Mouse (Mus musculus) G1E-ER4 (cell line): ENCODE data around the gene Dpp8. TPM values are rescaled to one million over a fixed set of nuclear protein-coding genes. Genes with fewer than 3 reads are reported as not detected.

Experiments used
- GATA1 ChIP-seq: IDR thresholded peaks from one replicate; pipeline ENCODE4 v1.8.0; 2012; ENCODE audit warnings: low read length, inconsistent platforms
- polyA plus RNA-seq: library from polyadenylated mRNA; stranded (reverse); fragments of >175 nt; gene quantifications from 2 replicates; pipeline ENCODE4 v1.2.3, GENCODE M21; 2012

The Dpp8 gene
- polyA plus RNA-seq, 1 experiment = 14.5 TPM

GRCm38 (mm10) chr9:65106821-65107220 lies 74.6 kb downstream of the Dpp8 start:
- TF ChIP-seq GATA1 = no peak

GRCm38 (mm10) chr9:65107893-65108292 lies 75.7 kb downstream of the Dpp8 start:
- no peak for TF ChIP-seq GATA1

- TF ChIP-seq GATA1 = no peak
Observed at GRCm38 (mm10) chr9:65109132-65110072, 77.2 kb downstream of the Dpp8 start.

GRCm38 (mm10) chr9:65111698-65112097 lies 79.5 kb downstream of the Dpp8 start:
- TF ChIP-seq GATA1 = no peak

- TF ChIP-seq GATA1 = no peak
Observed at GRCm38 (mm10) chr9:65113694-65114093, 81.5 kb downstream of the Dpp8 start.

GRCm38 (mm10) chr9:65115891-65116290 lies 83.7 kb downstream of the Dpp8 start:
- no peak for TF ChIP-seq GATA1

GRCm38 (mm10) chr9:65117516-65117915 lies 85.3 kb downstream of the Dpp8 start:
- no peak for TF ChIP-seq GATA1

- no peak for TF ChIP-seq GATA1
Observed at GRCm38 (mm10) chr9:65120935-65121334, 88.7 kb downstream of the Dpp8 start.

- no peak for TF ChIP-seq GATA1
Observed at GRCm38 (mm10) chr9:65122545-65122944, 90.3 kb downstream of the Dpp8 start.

GRCm38 (mm10) chr9:65123552-65124168 lies 91.4 kb downstream of the Dpp8 start:
- no peak for TF ChIP-seq GATA1

- no peak for TF ChIP-seq GATA1
Observed at GRCm38 (mm10) chr9:65128123-65128815, 96.1 kb downstream of the Dpp8 start.

- TF ChIP-seq GATA1 = no peak
Observed at GRCm38 (mm10) chr9:65131717-65132116, 99.5 kb downstream of the Dpp8 start.

Other genes with a start within 250 kb of the Dpp8 start
- 13.6 and 19.1 TPM in 2 replicates for gene Dennd4a, start 221.1 kb upstream of the Dpp8 start, polyA plus RNA-seq
- gene Slc24a1, start 80.8 kb upstream of the Dpp8 start, polyA plus RNA-seq = 0.01 TPM in 1 of 2 replicates, not detected in the other
- gene Ints14, start 71.5 kb upstream of the Dpp8 start, polyA plus RNA-seq = 37.6 and 48.5 TPM in 2 replicates
- 3.7 and 5.0 TPM in 2 replicates for gene Hacd3, start 10.7 kb upstream of the Dpp8 start, polyA plus RNA-seq
- 0.01 TPM in 1 of 2 replicates, not detected in the other for gene Igdcc4, start 69.1 kb downstream of the Dpp8 start, polyA plus RNA-seq
- gene Igdcc3, start 108.8 kb downstream of the Dpp8 start, polyA plus RNA-seq = not detected in 2 replicates
- 10.1 and 14.4 TPM in 2 replicates for gene Parp16, start 162.9 kb downstream of the Dpp8 start, polyA plus RNA-seq
- not detected in 2 replicates for gene Cilp, start 232.8 kb downstream of the Dpp8 start, polyA plus RNA-seq